Comparison of ENCODE assay signal across 8 mouse cellular contexts in the genomic region with DNA sequence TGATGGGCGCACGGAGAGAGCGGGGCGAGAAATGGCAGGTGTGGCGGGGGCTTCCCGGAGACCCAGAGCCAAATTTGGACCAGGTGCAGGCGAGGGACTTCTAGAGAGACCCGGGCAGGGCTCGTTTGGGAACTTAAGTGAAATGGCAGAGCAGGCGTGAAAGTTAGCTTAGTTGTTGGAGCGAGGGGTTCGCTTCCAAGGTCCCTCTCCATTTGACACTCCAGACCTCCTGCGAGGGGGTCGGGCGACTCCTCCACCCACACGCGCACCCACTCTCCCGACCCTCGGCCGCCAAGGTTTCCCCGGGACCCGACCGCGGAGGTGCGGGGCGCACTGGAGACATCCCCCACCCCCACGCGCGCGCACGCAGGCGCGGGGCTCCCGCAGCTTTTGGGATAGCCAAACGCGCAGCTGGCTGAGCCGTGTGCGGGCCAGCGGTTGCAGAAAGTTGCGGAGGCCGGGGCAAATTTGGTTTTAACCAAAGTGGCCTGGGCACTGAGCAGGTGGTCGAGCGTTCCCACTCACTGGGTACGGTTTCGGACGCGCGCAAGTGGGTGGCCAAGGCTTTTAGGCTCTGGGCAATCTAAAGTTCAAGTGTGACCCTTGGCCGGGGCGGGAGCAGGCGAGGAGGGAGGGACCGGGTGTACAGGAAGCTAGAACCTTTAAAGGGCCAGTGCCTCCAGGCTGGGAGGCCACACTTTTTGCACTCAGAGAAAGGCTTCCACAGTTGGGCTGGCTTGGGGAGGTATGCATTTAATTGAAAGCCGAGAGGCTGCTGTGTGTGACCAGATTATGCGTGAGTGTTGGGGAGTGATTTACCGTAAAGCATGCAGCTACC. TPM values are rescaled to one million over a fixed set of nuclear protein-coding genes. Genes with fewer than 3 reads are reported as not detected.
DNase-seq lines count a peak whose midpoint lies in the region; ATAC-seq and TF ChIP-seq lines count a peak whose summit lies in the region.

No protein-coding gene starts in this region.

- peak overlapping the region; percentile 76 for H3K4me2 ChIP-seq in hindbrain, embryonic 15.5 days

- peaks cover 13% of the 10 kb centered on the region for H3K79me2 ChIP-seq in MEL (ENCODE audit: control insufficient read depth, insufficient read depth, low read length, poor library complexity)

- H3K27me3 ChIP-seq in MEL (ENCODE audit: control insufficient read depth in 1 of 2, insufficient read depth in 2 of 2, low read length in 2 of 2) = 0 out of 4 replicates have a peak, but pooled peaks cover 0 to 1% of the 10 kb centered on the region in 2 experiments
- peaks cover 46% of the 10 kb centered on the region for H3K27me3 ChIP-seq in hindbrain, embryonic 15.5 days

- WGBS in hindbrain, embryonic 15.5 days = under 1% methylated on average over 55 of the region's 55 CpGs

- H3K36me3 ChIP-seq in MEL (ENCODE audit: control insufficient read depth in 1 of 2, insufficient read depth in 2 of 2, low read length in 2 of 2) = no peaks in the 10 kb centered on the region
- no peaks in the 10 kb centered on the region for H3K36me3 ChIP-seq in hindbrain, embryonic 15.5 days

- H3K4me3 ChIP-seq in MEL (ENCODE audit: control insufficient read depth in 1 of 2, insufficient read depth in 1 of 2, low read depth in 2 of 2, low read length in 2 of 2) = peak overlapping the region; percentile 77 to 96; a peak in 3 of 4 replicates
- H3K4me3 ChIP-seq in hindbrain, embryonic 15.5 days = peak overlapping the region; percentile 84

- TF ChIP-seq RAD21 in MEL (IDR thresholded peaks at IDR 0.05; ENCODE audit: low read depth, low read length) = no peak

- TF ChIP-seq EP300 in MEL (IDR thresholded peaks at IDR 0.05; ENCODE audit: low read depth in 1 of 2, low read length in 2 of 2) = no peak

- 0 out of 4 replicates have a peak, but pooled peaks of 1 of the 2 experiments have one; percentile 24 for TF ChIP-seq POLR2A in MEL (IDR thresholded peaks at IDR 0.05; ENCODE audit: control insufficient read depth in 1 of 2, insufficient read depth in 1 of 2, low read depth in 1 of 2, low read length in 2 of 2, poor library complexity in 1 of 2)

- no peaks in the 10 kb centered on the region for H3K4me1 ChIP-seq in MEL (ENCODE audit: control insufficient read depth in 1 of 2, insufficient read depth in 2 of 2, low read length in 2 of 2)
- peaks cover 33% of the 10 kb centered on the region for H3K4me1 ChIP-seq in hindbrain, embryonic 15.5 days (replicated peaks)

- H3K27ac ChIP-seq in MEL (ENCODE audit: control insufficient read depth, low read depth, low read length) = no peak overlapping the region
- no peak overlapping the region for H3K27ac ChIP-seq in hindbrain, embryonic 15.5 days (replicated peaks)

- no peak for TF ChIP-seq CTCF in MEL (IDR thresholded peaks at IDR 0.05 in 2 of 3, conservative IDR thresholded peaks at IDR 0.05 in 1 of 3; ENCODE audit: control insufficient read depth in 1 of 3, insufficient read depth in 1 of 3, low read depth in 2 of 3, low read length in 3 of 3, poor library complexity in 1 of 3, severe bottlenecking in 1 of 3)

- no peak for ATAC-seq in hindbrain, embryonic 15.5 days (ENCODE audit: low FRiP score, low read depth)
- peak; percentile 55 for ATAC-seq in megakaryocyte progenitor cell, adult 5-6 weeks (replicated peaks; ENCODE audit: poor library complexity)

- DNase-seq in MEL (ENCODE audit: low read depth, low spot score) = peak; percentile 39
- DNase-seq in cerebellum, adult 9-10 months = peak; percentile 50
- DNase-seq in gastrocnemius, adult 8-10 months (ENCODE audit: low spot score in 2 of 2) = peak; percentile 63 to 71
- DNase-seq in left cerebral cortex, postnatal 25 days (ENCODE audit: low spot score in 2 of 2) = peak; percentile 33 to 40
- DNase-seq in right cerebral cortex, postnatal 25 days = peak; percentile 38
- peak; percentile 72 to 81 for DNase-seq in urinary bladder, postnatal 36 days (ENCODE audit: low spot score in 2 of 2)

- intact Hi-C loops in left cerebral cortex, postnatal 25 days (cut with DNase I) = loop anchor here (5.0 to 10.0 kb wide), 6 partner anchors 73 to 1185 kb away; no protein-coding TSS in a partner anchor

- H3K9ac ChIP-seq in MEL (ENCODE audit: control insufficient read depth, low read depth, low read length, poor library complexity, severe bottlenecking) = peak overlapping the region; percentile 29
- H3K9ac ChIP-seq in hindbrain, embryonic 15.5 days = peak overlapping the region; percentile 45

- H3K9me3 ChIP-seq in MEL (replicated peaks; ENCODE audit: insufficient read depth, low read length) = no peaks in the 10 kb centered on the region
- no peaks in the 10 kb centered on the region for H3K9me3 ChIP-seq in hindbrain, embryonic 15.5 days

TF ChIP-seq in MEL, 35 proteins besides CTCF, POLR2A, EP300 and RAD21:
- TF ChIP-seq JUND (IDR thresholded peaks at IDR 0.05; ENCODE audit: low read depth, low read length) (no peak), NRF1 (IDR thresholded peaks at IDR 0.05; ENCODE audit: insufficient read depth, low read depth, low read length, poor library complexity, severe bottlenecking) (0 out of 2 replicates have a peak, but pooled peaks have one; percentile 11), GABPA (IDR thresholded peaks at IDR 0.05; ENCODE audit: low read depth, low read length) (no peak), ZMIZ1 (IDR thresholded peaks at IDR 0.05; ENCODE audit: low read depth, low read length) (no peak)

RNA-seq across cellular contexts. Expression of a gene that starts 1.6 kb away (rescaled TPM):
- 0.31 and 0.42 TPM in 2 replicates for total RNA-seq in MEL (2012; rRNA removed)
- polyA plus RNA-seq in MEL (2012; ENCODE audit: insufficient read depth in 1 of 2, insufficient read length in 2 of 2, low read depth in 1 of 2, low replicate concordance in 2 of 2, missing spikeins in 1 of 2) = 1 to 10 TPM in 1 of 2 experiments, not detected in 1; 2.5 TPM
- total RNA-seq in gastrocnemius, adult 8-10 months (2022) = 10 to 100 TPM; 10.1 to 36.4 (median 14.5) TPM
- 3.1 and 3.4 TPM in 2 replicates for polyA plus RNA-seq in hindbrain, embryonic 15.5 days (2015; fragmentation: Nextera tagmentation; extraction: Ambion mirVana)
- total RNA-seq in left cerebral cortex, postnatal 25 days (2021) = 10 to 100 TPM in 1 of 2 experiments, 1 to 10 TPM in 1; 9.0 to 14.9 TPM
- 2.4 and 2.9 TPM in 2 replicates for total RNA-seq in megakaryocyte progenitor cell, adult 5-6 weeks (2015)
- 0.42 and 0.74 TPM in 2 replicates for total RNA-seq in megakaryocyte progenitor cell, adult 5-6 weeks (2017)
